Mouse (Mus musculus): ENCODE data around the gene Zfp13.
"Not testable (repeated sequence)": the region's sequence is repeated elsewhere in the genome, so short reads cannot be mapped to it uniquely, and the experiment has no call there.

The Zfp13 gene

GRCm38 (mm10) chr17:23550188-23550791 is 49.0 kb downstream of the Zfp13 start:
- peak; percentile 78 for DNase-seq (ENCODE audit: low spot score)

- DNase-seq (ENCODE audit: low spot score): no peak
Observed at GRCm38 (mm10) chr17:23549441-23549840, 49.8 kb downstream of the Zfp13 start.

DNA sequence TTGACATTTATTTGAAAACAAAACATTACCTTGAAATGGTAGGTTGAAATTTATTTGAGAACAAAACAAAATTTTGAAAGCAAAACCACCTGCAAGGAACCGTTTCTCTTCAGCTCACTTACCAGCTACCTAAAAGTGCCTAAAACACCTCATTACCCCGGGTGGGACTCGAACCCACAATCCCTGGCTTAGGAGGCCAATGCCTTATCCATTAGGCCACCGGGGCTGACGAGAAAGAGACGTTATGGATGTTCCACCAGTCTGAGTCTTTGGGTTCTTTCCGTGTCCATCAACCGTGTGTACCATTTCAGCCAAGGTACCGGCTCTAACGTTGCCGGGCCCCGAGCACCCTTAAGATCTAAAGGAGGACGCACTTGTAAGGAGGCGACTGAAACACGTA is 50.7 kb downstream of the Zfp13 start:
- DNase-seq (ENCODE audit: low spot score): peak; percentile 54

DNA sequence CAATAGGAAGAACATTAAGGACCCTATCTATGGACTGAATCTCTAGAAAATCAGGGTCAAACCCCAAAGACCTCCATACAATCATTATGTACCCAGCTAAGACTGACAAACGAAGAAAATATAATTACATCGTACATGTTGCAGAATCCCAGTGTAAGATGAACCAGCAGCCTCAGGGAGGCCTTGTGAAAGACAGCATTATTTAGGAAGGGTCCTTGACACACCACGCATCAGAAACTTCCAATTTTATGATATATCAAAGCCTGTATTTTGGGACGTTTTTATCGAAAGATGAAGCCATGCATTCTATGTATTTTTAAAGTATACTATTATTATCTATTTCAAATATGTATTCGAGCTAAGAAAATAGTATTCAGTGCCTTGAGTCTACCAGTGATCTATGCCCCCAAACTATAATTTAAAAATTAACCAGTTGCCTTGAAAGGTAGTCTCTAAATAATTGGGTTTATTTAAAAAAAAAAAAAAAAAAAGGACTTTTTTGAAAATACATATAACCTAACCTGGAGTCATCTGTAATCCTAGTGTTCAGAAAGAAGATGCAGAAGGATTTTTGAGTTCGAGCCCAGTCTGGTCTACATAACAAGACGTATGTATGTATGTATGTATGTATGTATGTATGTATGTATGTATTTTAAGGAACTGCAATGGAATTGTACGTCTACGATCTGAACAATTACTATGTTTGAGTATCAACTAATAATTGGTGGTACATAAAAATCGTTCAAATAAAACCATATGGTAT is 51.4 kb downstream of the Zfp13 start:
- no peak for DNase-seq (ENCODE audit: low spot score)

- DNase-seq (ENCODE audit: low spot score): peak; percentile 66
Observed at GRCm38 (mm10) chr17:23546702-23547505, 52.4 kb downstream of the Zfp13 start.

DNA sequence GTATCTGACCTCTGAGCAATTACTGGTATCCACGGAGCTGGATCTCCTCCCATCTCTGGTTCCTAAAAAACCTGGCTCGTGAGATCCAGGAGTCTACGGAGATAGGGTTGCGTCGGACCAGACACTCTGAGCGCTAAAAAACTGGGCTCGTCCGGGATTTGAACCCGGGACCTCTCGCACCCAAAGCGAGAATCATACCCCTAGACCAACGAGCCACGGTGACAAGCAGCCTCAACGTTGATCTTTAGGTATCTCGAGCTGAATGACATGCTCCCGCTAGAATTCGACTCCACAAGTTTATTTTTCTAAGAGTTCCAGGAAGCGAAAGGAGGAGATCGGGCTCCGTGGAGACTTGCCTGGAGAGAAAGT is 53.0 kb downstream of the Zfp13 start:
- DNase-seq (ENCODE audit: low spot score): peak; percentile 54

GRCm38 (mm10) chr17:23545841-23546240 is 53.4 kb downstream of the Zfp13 start:
- no peak for DNase-seq (ENCODE audit: low spot score)

GRCm38 (mm10) chr17:23544766-23545165 is 54.5 kb downstream of the Zfp13 start:
- no peak for DNase-seq (ENCODE audit: low spot score)

- DNase-seq (ENCODE audit: low spot score): no peak
Observed at GRCm38 (mm10) chr17:23543983-23544382, 55.3 kb downstream of the Zfp13 start.

GRCm38 (mm10) chr17:23543325-23543724 is 56.0 kb downstream of the Zfp13 start:
- no peak for DNase-seq (ENCODE audit: low spot score)

DNA sequence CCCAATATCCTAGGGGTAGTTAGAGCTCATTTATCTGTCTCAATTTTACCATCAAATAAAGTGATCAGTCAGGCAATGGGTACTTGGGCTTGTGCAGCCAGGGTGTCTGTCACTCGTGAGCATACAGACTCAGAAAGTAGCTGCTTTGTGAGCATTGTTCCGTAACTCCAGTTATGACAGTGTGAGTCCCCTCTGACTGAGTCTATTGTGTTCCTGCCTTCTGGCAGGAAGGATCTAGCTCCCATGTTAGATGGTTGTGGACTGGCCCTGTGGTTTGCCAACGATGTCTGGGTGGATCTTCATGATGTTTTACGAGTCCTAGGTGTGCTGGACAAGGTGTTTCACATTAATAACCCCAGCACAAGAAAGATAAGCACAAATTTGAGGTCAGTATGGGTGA is 56.5 kb downstream of the Zfp13 start:
- DNase-seq (ENCODE audit: low spot score): no peak

DNA sequence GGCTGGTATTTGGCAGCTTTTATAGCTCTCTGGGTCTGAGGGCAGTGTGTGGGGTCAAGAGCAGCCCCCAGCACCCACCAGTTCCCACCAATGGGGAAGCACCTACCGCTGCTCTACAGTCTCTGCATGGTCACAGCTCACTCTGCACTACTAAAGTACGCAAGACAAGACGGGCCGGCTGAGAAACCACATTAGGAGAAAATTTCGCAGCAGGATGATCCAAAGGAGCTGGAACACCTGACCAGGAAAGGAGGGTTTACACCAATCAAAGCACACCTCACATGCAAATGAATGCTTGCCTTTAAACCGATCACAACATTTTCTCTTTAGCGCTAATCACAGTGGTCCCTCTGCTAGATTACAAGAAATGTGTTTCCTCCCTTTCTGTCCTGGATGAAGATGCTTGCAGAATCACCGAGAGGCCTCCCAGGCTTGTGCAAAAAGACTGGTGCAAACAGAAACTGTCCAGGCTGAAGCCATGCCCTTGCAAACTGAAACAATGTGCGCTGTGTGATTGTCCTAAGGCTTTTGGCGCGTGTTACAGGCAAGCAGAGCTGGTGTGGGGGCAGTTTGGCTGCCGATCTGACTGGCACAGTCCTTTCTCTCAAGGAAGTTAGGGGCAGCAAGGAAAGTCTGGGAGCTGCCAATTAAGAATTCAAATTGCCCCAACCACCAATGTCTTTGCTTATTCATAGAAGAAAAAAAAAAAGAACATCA is 57.1 kb downstream of the Zfp13 start:
- DNase-seq (ENCODE audit: low spot score): no peak

GRCm38 (mm10) chr17:23540605-23541475 is 58.4 kb downstream of the Zfp13 start:
- no peak for DNase-seq (ENCODE audit: low spot score)

GRCm38 (mm10) chr17:23540106-23540505 is 59.2 kb downstream of the Zfp13 start:
- no peak for DNase-seq (ENCODE audit: low spot score)

- no peak for DNase-seq (ENCODE audit: low spot score)
Observed at GRCm38 (mm10) chr17:23539608-23540007, 59.7 kb downstream of the Zfp13 start.

DNA sequence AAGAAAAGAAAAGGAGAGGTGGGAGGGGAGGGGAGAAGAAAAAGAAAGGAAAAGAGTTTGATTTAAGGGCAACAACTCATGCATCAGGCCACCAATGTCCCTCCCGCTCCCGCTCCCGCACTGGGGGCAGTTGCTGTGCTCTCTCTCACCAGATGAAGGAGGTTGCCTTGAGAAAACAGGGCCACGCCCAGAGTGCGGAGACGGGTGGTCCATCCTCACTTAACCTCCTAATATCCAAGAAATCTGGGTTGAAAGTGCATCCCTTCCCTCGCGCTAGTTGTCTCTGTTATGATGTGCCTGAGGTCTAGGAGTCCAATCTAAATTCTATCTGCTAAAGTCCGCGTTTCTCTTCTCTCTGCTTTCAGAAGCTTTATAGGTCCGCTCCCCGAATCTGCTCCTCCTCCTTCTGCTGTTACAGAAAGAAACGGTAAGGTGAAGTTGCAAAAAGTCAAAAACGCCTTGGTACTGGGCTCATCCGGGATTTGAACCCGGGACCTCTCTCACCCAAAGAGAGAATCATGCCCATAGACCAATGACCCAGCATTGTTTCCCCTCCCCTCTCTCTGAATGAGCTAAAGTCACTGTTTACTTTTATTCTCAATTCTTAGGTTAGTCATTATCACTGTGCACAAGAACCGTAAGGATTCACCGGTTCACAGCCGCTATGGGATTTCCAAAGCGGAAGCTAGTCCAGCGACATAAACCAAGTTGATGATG is 60.8 kb downstream of the Zfp13 start:
- no peak for DNase-seq (ENCODE audit: low spot score)

DNA sequence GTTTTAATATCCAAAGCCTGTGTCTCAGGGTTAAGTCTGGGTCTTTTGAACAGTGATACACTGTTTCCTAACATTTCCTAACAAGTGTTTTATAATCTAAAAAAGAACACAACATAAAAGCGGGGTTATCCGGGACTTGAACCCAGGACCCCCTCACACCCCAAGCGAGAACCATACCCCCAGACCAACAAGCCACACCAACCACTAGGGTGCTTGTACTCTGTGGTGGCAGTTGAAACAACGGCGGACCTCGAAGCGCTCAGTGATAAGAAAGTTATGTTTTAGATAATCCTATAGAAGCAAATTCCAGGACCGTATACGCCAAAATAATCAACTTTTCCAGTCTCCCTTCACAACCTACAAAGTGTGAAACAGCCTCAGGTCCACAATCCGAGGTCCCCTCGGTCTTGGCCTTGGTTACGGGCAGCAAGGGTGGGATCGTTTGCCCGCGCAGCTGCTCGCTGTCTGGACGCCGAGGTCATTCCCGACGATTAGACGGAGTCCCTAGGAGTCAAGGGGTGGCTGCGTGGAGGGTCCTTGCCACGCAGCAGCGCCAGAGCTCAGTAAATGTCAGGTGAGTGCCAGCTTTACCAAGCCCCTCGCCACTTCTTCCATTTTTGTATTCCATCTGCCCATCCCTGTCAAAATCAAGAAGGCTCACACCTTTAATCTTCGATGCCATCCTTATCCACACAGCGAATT is 61.6 kb downstream of the Zfp13 start:
- no peak for DNase-seq (ENCODE audit: low spot score)

GRCm38 (mm10) chr17:23535046-23535788 is 64.1 kb downstream of the Zfp13 start:
- DNase-seq (ENCODE audit: low spot score): not testable (repeated sequence)
